Mouse (Mus musculus): Measurements from ENCODE around the gene Pcdh20. TPM values are rescaled to one million over a fixed set of nuclear protein-coding genes. Genes with fewer than 3 reads are reported as not detected.

The Pcdh20 gene
- polyA plus RNA-seq, 1 experiment from 2014 or later = 6.9 TPM

- no peak for ATAC-seq (ENCODE audit: insufficient number of reproducible peaks, low FRiP score, low TSS enrichment, low read depth)
- Histone ChIP-seq H3K4me2 (replicated peaks) (no peak overlapping the region), H3K36me3 (no peaks in the 10 kb centered on the region), H3K27me3 (no peaks in the 10 kb centered on the region), H3K4me1 (no peaks in the 10 kb centered on the region), H3K4me3 (replicated peaks) (no peak overlapping the region), H3K27ac (replicated peaks) (no peak overlapping the region), H3K9ac (no peak overlapping the region), H3K9me3 (replicated peaks) (no peaks in the 10 kb centered on the region)
- WGBS = 73% methylated on average over 1 of the region's 1 CpGs
Measured at GRCm38 (mm10) chr14:88427370-88427769, 43.8 kb downstream of the Pcdh20 start.
